Mouse (Mus musculus): ENCODE data around the gene Evx2. TPM values are rescaled to one million over a fixed set of nuclear protein-coding genes. Genes with fewer than 3 reads are reported as not detected.

The Evx2 gene
- polyA plus RNA-seq (2012; ENCODE audit: insufficient read depth, insufficient read length, missing spikeins): not detected in 2 replicates

GRCm38 (mm10) chr2:74659507-74660005 lies at the start of gene Evx2:
Gene Evx2 (minus strand): TSS chr2:74659557.
- no peak within 1 kb of the TSS for H3K27ac ChIP-seq (replicated peaks; ENCODE audit: low read depth, low read length)
- H3K4me3 ChIP-seq (ENCODE audit: insufficient read depth, low read depth, low read length): no peak within 1 kb of the TSS
- H3K4me1 ChIP-seq (ENCODE audit: control insufficient read depth, insufficient read depth, insufficient read length, low read length): no peaks in the 10 kb centered on the region

- H3K4me3 ChIP-seq (ENCODE audit: insufficient read depth, low read depth, low read length): no peak overlapping the region
- no peak overlapping the region for H3K27ac ChIP-seq (replicated peaks; ENCODE audit: low read depth, low read length)
- H3K4me1 ChIP-seq (ENCODE audit: control insufficient read depth, insufficient read depth, insufficient read length, low read length): peaks cover 2% of the 10 kb centered on the region; the same call in 1 of the 2 replicates
Observed at GRCm38 (mm10) chr2:74708676-74709075, 49.3 kb upstream of the Evx2 start.

- Histone ChIP-seq H3K4me3 (ENCODE audit: insufficient read depth, low read depth, low read length) (no peak overlapping the region), H3K27ac (replicated peaks; ENCODE audit: low read depth, low read length) (no peak overlapping the region), H3K4me1 (ENCODE audit: control insufficient read depth, insufficient read depth, insufficient read length, low read length) (peaks cover 2% of the 10 kb centered on the region; the same call in 1 of the 2 replicates)
Observed at GRCm38 (mm10) chr2:74707599-74707998, 48.2 kb upstream of the Evx2 start.

- peak overlapping the region; percentile 79 for H3K4me3 ChIP-seq (ENCODE audit: insufficient read depth, low read depth, low read length)
- no peak overlapping the region for H3K27ac ChIP-seq (replicated peaks; ENCODE audit: low read depth, low read length)
Observed at GRCm38 (mm10) chr2:74706393-74706960, 47.1 kb upstream of the Evx2 start.

GRCm38 (mm10) chr2:74705467-74706089 lies 46.2 kb upstream of the Evx2 start:
- Histone ChIP-seq H3K4me3 (ENCODE audit: insufficient read depth, low read depth, low read length) (peak overlapping the region; percentile 79), H3K4me1 (ENCODE audit: control insufficient read depth, insufficient read depth, insufficient read length, low read length) (peaks cover 2% of the 10 kb centered on the region; the same call in 1 of the 2 replicates), H3K27ac (replicated peaks; ENCODE audit: low read depth, low read length) (peak overlapping the region; percentile 70)

More at GRCm38 (mm10) chr2:74706393-74706960, 47.1 kb upstream of the Evx2 start:
- H3K4me1 ChIP-seq (ENCODE audit: control insufficient read depth, insufficient read depth, insufficient read length, low read length): peaks cover 2% of the 10 kb centered on the region; the same call in 1 of the 2 replicates

GRCm38 (mm10) chr2:74704999-74705466 lies 45.7 kb upstream of the Evx2 start:
- H3K4me1 ChIP-seq (ENCODE audit: control insufficient read depth, insufficient read depth, insufficient read length, low read length): peaks cover 2% of the 10 kb centered on the region; the same call in 1 of the 2 replicates
- H3K4me3 ChIP-seq (ENCODE audit: insufficient read depth, low read depth, low read length): peak overlapping the region; percentile 79
- peak overlapping the region; percentile 64 for H3K27ac ChIP-seq (replicated peaks; ENCODE audit: low read depth, low read length)

- Histone ChIP-seq H3K4me3 (ENCODE audit: insufficient read depth, low read depth, low read length) (peak within 1 kb of the TSS; percentile 79), H3K27ac (replicated peaks; ENCODE audit: low read depth, low read length) (peak within 1 kb of the TSS; percentile 70), H3K4me1 (ENCODE audit: control insufficient read depth, insufficient read depth, insufficient read length, low read length) (peaks cover 2% of the 10 kb centered on the region; the same call in 1 of the 2 replicates)
Observed at GRCm38 (mm10) chr2:74704393-74704998, 45.1 kb upstream of the Evx2 start, which contains the start of gene Hoxd8. Gene Hoxd8 (plus strand): TSS chr2:74704615.

GRCm38 (mm10) chr2:74703720-74704392 lies 44.5 kb upstream of the Evx2 start:
- H3K27ac ChIP-seq (replicated peaks; ENCODE audit: low read depth, low read length): no peak overlapping the region
- H3K4me1 ChIP-seq (ENCODE audit: control insufficient read depth, insufficient read depth, insufficient read length, low read length): peaks cover 2% of the 10 kb centered on the region; the same call in 1 of the 2 replicates
- H3K4me3 ChIP-seq (ENCODE audit: insufficient read depth, low read depth, low read length): peak overlapping the region; percentile 79; the same call in 1 of the 2 replicates

- Histone ChIP-seq H3K27ac (replicated peaks; ENCODE audit: low read depth, low read length) (no peak overlapping the region), H3K4me3 (ENCODE audit: insufficient read depth, low read depth, low read length) (no peak overlapping the region), H3K4me1 (ENCODE audit: control insufficient read depth, insufficient read depth, insufficient read length, low read length) (peaks cover 2% of the 10 kb centered on the region; the same call in 1 of the 2 replicates)
Observed at GRCm38 (mm10) chr2:74703317-74703716, 44.0 kb upstream of the Evx2 start.

GRCm38 (mm10) chr2:74702820-74703219 lies 43.5 kb upstream of the Evx2 start:
- no peak overlapping the region for H3K4me3 ChIP-seq (ENCODE audit: insufficient read depth, low read depth, low read length)
- H3K27ac ChIP-seq (replicated peaks; ENCODE audit: low read depth, low read length): no peak overlapping the region
- H3K4me1 ChIP-seq (ENCODE audit: control insufficient read depth, insufficient read depth, insufficient read length, low read length): peaks cover 2% of the 10 kb centered on the region; the same call in 1 of the 2 replicates

- no peak overlapping the region for H3K4me3 ChIP-seq (ENCODE audit: insufficient read depth, low read depth, low read length)
- H3K27ac ChIP-seq (replicated peaks; ENCODE audit: low read depth, low read length): no peak overlapping the region
- H3K4me1 ChIP-seq (ENCODE audit: control insufficient read depth, insufficient read depth, insufficient read length, low read length): no peaks in the 10 kb centered on the region
Observed at GRCm38 (mm10) chr2:74701949-74702819, 42.8 kb upstream of the Evx2 start.

- Histone ChIP-seq H3K4me1 (ENCODE audit: control insufficient read depth, insufficient read depth, insufficient read length, low read length) (no peaks in the 10 kb centered on the region), H3K4me3 (ENCODE audit: insufficient read depth, low read depth, low read length) (no peak overlapping the region), H3K27ac (replicated peaks; ENCODE audit: low read depth, low read length) (no peak overlapping the region)
Observed at GRCm38 (mm10) chr2:74700546-74701112, 41.3 kb upstream of the Evx2 start.

- Histone ChIP-seq H3K4me3 (ENCODE audit: insufficient read depth, low read depth, low read length) (no peak overlapping the region), H3K4me1 (ENCODE audit: control insufficient read depth, insufficient read depth, insufficient read length, low read length) (no peaks in the 10 kb centered on the region), H3K27ac (replicated peaks; ENCODE audit: low read depth, low read length) (no peak overlapping the region)
Observed at GRCm38 (mm10) chr2:74699664-74700545, 40.5 kb upstream of the Evx2 start.

All from brown adipose tissue, adult 24 weeks (tissue).